Mouse (Mus musculus): ENCODE measurements at regions not wholly inside any gene's neighbourhood (a gene's known extent, or its start where the extent isn't known, plus 50 kb on each side); places are given as distances from the start of the nearest gene placed in this dataset.

- peak; percentile 84 to 87 for DNase-seq
Measured at GRCm38 (mm10) chr14:56313969-56314368, 50.9 kb upstream of the Atp12a start.

- peak; percentile 61 to 72 for DNase-seq
Measured at GRCm38 (mm10) chr14:56314459-56314858, 50.4 kb upstream of the Atp12a start.
